Mouse (Mus musculus): ENCODE data around the gene Lingo4. TPM values are rescaled to one million over a fixed set of nuclear protein-coding genes. Genes with fewer than 3 reads are reported as not detected.
A peak's percentile ranks its signal among the peaks of the same experiment; 100 is the strongest.

Gene Lingo4
- polyA plus RNA-seq, 1 experiment from 2014 or later: not detected

DNA sequence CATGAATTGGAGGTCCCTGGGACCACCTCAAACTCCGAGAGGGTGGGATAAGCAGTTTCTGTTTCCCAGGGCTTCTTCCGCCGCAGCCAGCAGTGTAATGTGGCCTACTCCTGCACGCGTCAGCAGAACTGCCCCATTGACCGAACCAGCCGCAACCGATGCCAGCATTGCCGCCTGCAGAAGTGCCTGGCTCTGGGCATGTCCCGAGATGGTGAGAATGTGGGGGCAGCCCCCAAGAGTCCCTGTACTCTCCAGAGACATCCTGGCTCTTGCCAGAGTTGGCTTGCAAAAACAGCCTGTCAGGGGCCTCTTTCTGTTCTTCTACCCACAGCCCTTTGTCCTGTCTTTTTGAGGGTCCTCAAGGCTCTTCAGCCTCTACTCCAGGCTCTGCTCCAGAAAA lies 10.9 kb upstream of the Lingo4 start:
- H3K27ac ChIP-seq (ENCODE audit: poor library complexity, severe bottlenecking): no peak overlapping the region
- 86% methylated on average over 10 of the region's 10 CpGs for WGBS

GRCm38 (mm10) chr3:94388047-94388446 lies 10.3 kb upstream of the Lingo4 start:
- Histone ChIP-seq H3K4me3 (no peak overlapping the region), H3K27ac (ENCODE audit: poor library complexity, severe bottlenecking) (no peak overlapping the region), H3K27me3 (replicated peaks) (peaks cover 9% of the 10 kb centered on the region), H3K9me3 (replicated peaks) (no peaks in the 10 kb centered on the region), H3K4me2 (no peak overlapping the region), H3K9ac (no peak overlapping the region), H3K4me1 (replicated peaks) (no peaks in the 10 kb centered on the region), H3K36me3 (no peaks in the 10 kb centered on the region)
- ATAC-seq (ENCODE audit: insufficient number of reproducible peaks, low FRiP score): no peak
- WGBS: 58% methylated on average over 5 of the region's 5 CpGs

More for the DNA sequence above, 10.9 kb upstream of the Lingo4 start:
- no peaks in the 10 kb centered on the region for H3K4me1 ChIP-seq (replicated peaks)
- ATAC-seq (ENCODE audit: insufficient number of reproducible peaks, low FRiP score): no peak
- no peaks in the 10 kb centered on the region for H3K9me3 ChIP-seq (replicated peaks)
- H3K4me2 ChIP-seq: no peak overlapping the region
- H3K9ac ChIP-seq: no peak overlapping the region
- no peak overlapping the region for H3K4me3 ChIP-seq
- no peaks in the 10 kb centered on the region for H3K36me3 ChIP-seq
- H3K27me3 ChIP-seq (replicated peaks): peaks cover 9% of the 10 kb centered on the region

DNA sequence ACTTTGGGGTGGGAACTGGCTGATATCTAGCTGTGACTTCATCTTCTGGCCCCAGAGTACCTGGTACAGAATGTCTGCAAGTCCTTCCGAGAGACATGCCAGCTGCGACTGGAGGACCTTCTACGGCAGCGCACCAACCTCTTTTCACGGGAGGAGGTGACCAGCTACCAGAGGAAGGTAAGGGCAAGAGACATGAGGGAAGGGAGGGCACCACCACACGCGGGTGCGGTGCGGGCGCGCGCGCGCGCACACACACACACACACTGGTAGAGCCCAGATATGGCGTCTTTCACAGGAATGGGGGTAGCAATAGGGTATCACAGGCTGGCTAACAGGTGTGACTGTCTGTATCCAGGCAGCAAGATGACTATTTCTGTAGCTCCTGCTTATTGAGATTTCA lies 8.9 kb upstream of the Lingo4 start:
- ATAC-seq (ENCODE audit: insufficient number of reproducible peaks, low FRiP score): no peak
- no peaks in the 10 kb centered on the region for H3K9me3 ChIP-seq (replicated peaks)
- no peak overlapping the region for H3K4me3 ChIP-seq
- H3K4me1 ChIP-seq (replicated peaks): no peaks in the 10 kb centered on the region
- 93% methylated on average over 16 of the region's 16 CpGs for WGBS
- no peak overlapping the region for H3K4me2 ChIP-seq
- peaks cover 9% of the 10 kb centered on the region for H3K27me3 ChIP-seq (replicated peaks)
- H3K9ac ChIP-seq: no peak overlapping the region
- H3K36me3 ChIP-seq: no peaks in the 10 kb centered on the region
- no peak overlapping the region for H3K27ac ChIP-seq (ENCODE audit: poor library complexity, severe bottlenecking)

GRCm38 (mm10) chr3:94391001-94391400 lies 7.3 kb upstream of the Lingo4 start:
- no peak for ATAC-seq (ENCODE audit: insufficient number of reproducible peaks, low FRiP score)
- Histone ChIP-seq H3K4me2 (no peak overlapping the region), H3K9ac (no peak overlapping the region), H3K36me3 (no peaks in the 10 kb centered on the region), H3K4me3 (no peak overlapping the region), H3K9me3 (replicated peaks) (no peaks in the 10 kb centered on the region), H3K27ac (ENCODE audit: poor library complexity, severe bottlenecking) (no peak overlapping the region), H3K4me1 (replicated peaks) (no peaks in the 10 kb centered on the region), H3K27me3 (replicated peaks) (peaks cover 15% of the 10 kb centered on the region)
- 80% methylated on average over 5 of the region's 5 CpGs for WGBS

GRCm38 (mm10) chr3:94392128-94392527 lies 6.2 kb upstream of the Lingo4 start:
- Histone ChIP-seq H3K36me3 (no peaks in the 10 kb centered on the region), H3K9ac (no peak overlapping the region), H3K4me3 (no peak overlapping the region), H3K4me2 (no peak overlapping the region), H3K9me3 (replicated peaks) (no peaks in the 10 kb centered on the region), H3K27ac (ENCODE audit: poor library complexity, severe bottlenecking) (no peak overlapping the region), H3K27me3 (replicated peaks) (peaks cover 22% of the 10 kb centered on the region), H3K4me1 (replicated peaks) (no peaks in the 10 kb centered on the region)
- 75% methylated on average over 2 of the region's 2 CpGs for WGBS
- ATAC-seq (ENCODE audit: insufficient number of reproducible peaks, low FRiP score): no peak

GRCm38 (mm10) chr3:94393049-94393448 lies 5.3 kb upstream of the Lingo4 start:
- H3K27me3 ChIP-seq (replicated peaks): peaks cover 29% of the 10 kb centered on the region
- H3K4me1 ChIP-seq (replicated peaks): no peaks in the 10 kb centered on the region
- H3K4me3 ChIP-seq: no peak overlapping the region
- H3K9ac ChIP-seq: no peak overlapping the region
- no peaks in the 10 kb centered on the region for H3K9me3 ChIP-seq (replicated peaks)
- no peak for ATAC-seq (ENCODE audit: insufficient number of reproducible peaks, low FRiP score)
- no peak overlapping the region for H3K4me2 ChIP-seq
- no peaks in the 10 kb centered on the region for H3K36me3 ChIP-seq
- no peak overlapping the region for H3K27ac ChIP-seq (ENCODE audit: poor library complexity, severe bottlenecking)
- WGBS: 59% methylated on average over 4 of the region's 4 CpGs

GRCm38 (mm10) chr3:94396336-94396735 lies 2.0 kb upstream of the Lingo4 start:
- no peak overlapping the region for H3K4me3 ChIP-seq
- WGBS: 59% methylated on average over 1 of the region's 1 CpGs
- no peak overlapping the region for H3K27ac ChIP-seq (ENCODE audit: poor library complexity, severe bottlenecking)
- no peak for ATAC-seq (ENCODE audit: insufficient number of reproducible peaks, low FRiP score)
- no peak overlapping the region for H3K9ac ChIP-seq
- no peaks in the 10 kb centered on the region for H3K9me3 ChIP-seq (replicated peaks)
- no peaks in the 10 kb centered on the region for H3K36me3 ChIP-seq
- H3K4me1 ChIP-seq (replicated peaks): peaks cover 5% of the 10 kb centered on the region; the same call in 1 of the 2 replicates
- peaks cover 54% of the 10 kb centered on the region for H3K27me3 ChIP-seq (replicated peaks)
- no peak overlapping the region for H3K4me2 ChIP-seq

- H3K4me2 ChIP-seq: no peak overlapping the region
- H3K4me1 ChIP-seq (replicated peaks): peaks cover 5% of the 10 kb centered on the region; the same call in 1 of the 2 replicates
- peaks cover 59% of the 10 kb centered on the region for H3K27me3 ChIP-seq (replicated peaks)
- ATAC-seq (ENCODE audit: insufficient number of reproducible peaks, low FRiP score): no peak
- no peaks in the 10 kb centered on the region for H3K9me3 ChIP-seq (replicated peaks)
- H3K36me3 ChIP-seq: no peaks in the 10 kb centered on the region
- no peak overlapping the region for H3K27ac ChIP-seq (ENCODE audit: poor library complexity, severe bottlenecking)
- no peak overlapping the region for H3K4me3 ChIP-seq
- WGBS: 68% methylated on average over 4 of the region's 4 CpGs
- H3K9ac ChIP-seq: no peak overlapping the region
Measured at GRCm38 (mm10) chr3:94396851-94397250, 1.5 kb upstream of the Lingo4 start.

GRCm38 (mm10) chr3:94398943-94399481 lies 695 bp downstream of the Lingo4 start:
- Histone ChIP-seq H3K9ac (peak overlapping the region; percentile 52; the same call in 1 of the 2 replicates), H3K4me3 (peak overlapping the region; percentile 34), H3K9me3 (replicated peaks) (no peaks in the 10 kb centered on the region), H3K27ac (ENCODE audit: poor library complexity, severe bottlenecking) (no peak overlapping the region), H3K36me3 (no peaks in the 10 kb centered on the region), H3K4me2 (peak overlapping the region; percentile 66), H3K4me1 (replicated peaks) (peaks cover 5% of the 10 kb centered on the region; the same call in 1 of the 2 replicates), H3K27me3 (replicated peaks) (peaks cover 81% of the 10 kb centered on the region)
- WGBS: 2% methylated on average over 20 of the region's 20 CpGs
- ATAC-seq (ENCODE audit: insufficient number of reproducible peaks, low FRiP score): no peak

DNA sequence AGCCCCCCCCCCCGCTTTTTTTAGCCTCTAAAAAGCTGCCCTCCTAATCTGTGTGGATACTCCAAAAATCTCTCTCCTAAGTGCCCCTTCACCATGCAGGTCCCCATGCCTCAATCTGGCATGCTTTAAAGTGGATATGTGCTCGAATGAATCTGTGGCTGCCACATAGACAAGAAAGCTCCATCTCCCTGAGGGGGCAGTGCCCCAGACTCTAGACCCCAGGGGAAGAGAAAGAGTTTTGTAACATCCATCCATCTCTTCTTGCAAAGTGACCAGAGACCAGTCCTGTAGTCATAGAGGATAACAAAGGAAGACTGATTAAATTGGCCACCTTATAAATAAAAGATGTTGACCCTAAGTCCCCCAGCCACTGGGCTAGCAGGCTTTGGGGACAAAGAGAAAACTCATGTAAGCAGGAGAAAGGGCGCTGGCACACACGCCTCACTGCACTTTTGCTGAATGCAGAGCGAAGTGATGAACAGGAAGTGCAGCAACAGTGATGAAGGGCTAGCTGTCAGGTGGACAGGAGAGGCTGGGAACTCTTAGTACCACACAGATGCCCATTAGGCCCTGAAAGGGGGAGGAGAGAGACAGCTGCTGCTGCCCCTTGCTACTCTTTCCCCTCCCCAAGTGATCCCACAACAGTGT lies 1.5 kb downstream of the Lingo4 start:
- no peaks in the 10 kb centered on the region for H3K36me3 ChIP-seq
- H3K27ac ChIP-seq (ENCODE audit: poor library complexity, severe bottlenecking): no peak overlapping the region
- H3K27me3 ChIP-seq (replicated peaks): peaks cover 87% of the 10 kb centered on the region
- no peak for ATAC-seq (ENCODE audit: insufficient number of reproducible peaks, low FRiP score)
- H3K9me3 ChIP-seq (replicated peaks): no peaks in the 10 kb centered on the region
- 43% methylated on average over 5 of the region's 5 CpGs for WGBS
- peaks cover 5% of the 10 kb centered on the region; the same call in 1 of the 2 replicates for H3K4me1 ChIP-seq (replicated peaks)
- peak overlapping the region; percentile 66 for H3K4me2 ChIP-seq
- H3K4me3 ChIP-seq: no peak overlapping the region
- H3K9ac ChIP-seq: no peak overlapping the region

DNA sequence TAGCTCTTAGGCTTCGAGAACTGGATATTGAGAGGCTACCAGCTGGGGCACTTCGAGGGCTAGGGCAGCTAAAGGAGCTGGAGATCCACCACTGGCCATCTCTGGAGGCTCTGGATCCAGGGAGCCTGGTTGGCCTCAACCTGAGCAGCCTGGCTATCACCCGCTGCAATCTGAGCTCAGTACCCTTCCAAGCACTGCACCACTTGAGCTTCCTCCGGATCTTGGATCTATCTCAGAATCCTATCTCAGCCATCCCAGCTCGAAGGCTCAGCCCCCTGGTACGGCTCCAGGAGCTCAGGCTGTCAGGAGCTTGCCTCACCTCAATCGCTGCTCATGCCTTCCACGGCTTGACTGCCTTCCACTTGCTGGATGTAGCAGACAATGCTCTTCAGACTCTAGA lies 4.1 kb downstream of the Lingo4 start:
- Histone ChIP-seq H3K9me3 (replicated peaks) (no peaks in the 10 kb centered on the region), H3K4me3 (no peak overlapping the region), H3K36me3 (no peaks in the 10 kb centered on the region), H3K4me1 (replicated peaks) (peaks cover 5% of the 10 kb centered on the region; the same call in 1 of the 2 replicates), H3K4me2 (no peak overlapping the region), H3K27me3 (replicated peaks) (peaks cover 80% of the 10 kb centered on the region), H3K9ac (no peak overlapping the region), H3K27ac (ENCODE audit: poor library complexity, severe bottlenecking) (no peak overlapping the region)
- WGBS: 43% methylated on average over 8 of the region's 8 CpGs
- ATAC-seq (ENCODE audit: insufficient number of reproducible peaks, low FRiP score): no peak

All from heart, embryonic 12.5 days (tissue).